Mouse (Mus musculus) MEL (cell line): ENCODE results near the gene Gm12355. TPM values are rescaled to one million over a fixed set of nuclear protein-coding genes. Genes with fewer than 3 reads are reported as not detected.

ENCODE experiments used
- DNase-seq: peaks from one replicate; pipeline ENCODE4 v3.0.0; 2011; ENCODE audit warnings: low read depth, low spot score
- H3K27ac ChIP-seq: 2 replicates; pipeline ENCODE4 v1.5.1; 2012; ENCODE audit warnings: low read depth, mild to moderate bottlenecking, control low read depth, low read length, moderate library complexity; ENCODE audit not compliant: control insufficient read depth
- H3K27me3 ChIP-seq, 2 experiments: fragments of 150-350 bp in 1 of 2; sonication (generic) in 1 of 2; 2 replicates each; pipeline ENCODE4 v1.6.1; 2012; ENCODE audit warnings: low read length in 2 of 2, mild to moderate bottlenecking in 2 of 2, improper control_type of control experiment in 1 of 2, moderate library complexity in 1 of 2; ENCODE audit not compliant: insufficient read depth in 2 of 2, control insufficient read depth in 1 of 2
- H3K36me3 ChIP-seq, 2 experiments: 2 replicates each; pipeline ENCODE4 v1.6.1; 2012 to 2014; ENCODE audit warnings: low read length in 2 of 2, improper control_type of control experiment in 1 of 2, inconsistent platforms in 1 of 2, mild to moderate bottlenecking in 1 of 2; ENCODE audit not compliant: insufficient read depth in 2 of 2, control insufficient read depth in 1 of 2
- H3K4me1 ChIP-seq, 2 experiments: fragments of 150-350 bp in 1 of 2; sonication (generic) in 1 of 2; 2 replicates each; pipeline ENCODE4 v1.6.1; 2012; ENCODE audit warnings: low read length in 2 of 2, improper control_type of control experiment in 1 of 2, mild to moderate bottlenecking in 1 of 2; ENCODE audit not compliant: insufficient read depth in 2 of 2, control insufficient read depth in 1 of 2
- H3K4me3 ChIP-seq, 2 experiments: fragments of 150-350 bp in 1 of 2; sonication (generic) in 1 of 2; 2 replicates each; pipeline ENCODE4 v1.5.1; 2012; ENCODE audit warnings: low read depth in 2 of 2, low read length in 2 of 2, mild to moderate bottlenecking in 2 of 2, moderate library complexity in 2 of 2, control low read depth in 1 of 2, improper control_type of control experiment in 1 of 2; ENCODE audit not compliant: control insufficient read depth in 1 of 2, insufficient read depth in 1 of 2
- H3K79me2 ChIP-seq: 2 replicates; pipeline ENCODE4 v1.6.1; 2012; ENCODE audit warnings: mild to moderate bottlenecking, low read length, moderate library complexity; ENCODE audit not compliant: control insufficient read depth, poor library complexity, insufficient read depth
- H3K9ac ChIP-seq: 2 replicates; pipeline ENCODE4 v1.6.1; 2012; ENCODE audit warnings: low read depth, mild to moderate bottlenecking, control low read depth, low read length, moderate library complexity; ENCODE audit not compliant: control insufficient read depth, poor library complexity, severe bottlenecking
- H3K9me3 ChIP-seq: fragments of 150-350 bp; sonication (generic); replicated peaks from 2 replicates; pipeline ENCODE4 v1.6.1; 2012; ENCODE audit warnings: mild to moderate bottlenecking, low read length, improper control_type of control experiment, moderate library complexity; ENCODE audit not compliant: insufficient read depth
- BHLHE40 ChIP-seq: IDR thresholded peaks from 2 replicates; pipeline ENCODE4 v1.6.1; 2012; ENCODE audit warnings: low read depth, mild to moderate bottlenecking, inconsistent platforms, low read length, improper control_type of control experiment, borderline replicate concordance
- CHD1 ChIP-seq: IDR thresholded peaks from 2 replicates; pipeline ENCODE4 v1.6.1; 2012; ENCODE audit warnings: low read depth, mild to moderate bottlenecking, inconsistent platforms, low read length, improper control_type of control experiment
- E2F4 ChIP-seq: IDR thresholded peaks from 2 replicates; pipeline ENCODE4 v1.6.1; 2011; ENCODE audit warnings: low read depth, low read length, improper control_type of control experiment, borderline replicate concordance
- EP300 ChIP-seq, 2 experiments: IDR thresholded peaks; 2 replicates each; pipeline ENCODE4 v1.6.1; 2011; ENCODE audit warnings: improper control_type of control experiment in 2 of 2, low read length in 2 of 2, low read depth in 1 of 2, mild to moderate bottlenecking in 1 of 2
- GATA1 ChIP-seq: IDR thresholded peaks from 2 replicates; pipeline ENCODE4 v1.6.1; 2011; ENCODE audit warnings: low read depth, low read length, improper control_type of control experiment
- JUND ChIP-seq: IDR thresholded peaks from 2 replicates; pipeline ENCODE4 v1.6.1; 2011; ENCODE audit warnings: low read depth, mild to moderate bottlenecking, improper control_type of control experiment, low read length
- MAX ChIP-seq: IDR thresholded peaks from 2 replicates; pipeline ENCODE4 v1.6.1; 2011; ENCODE audit warnings: low read length, improper control_type of control experiment
- MEF2A ChIP-seq: IDR thresholded peaks from 2 replicates; pipeline ENCODE4 v1.6.1; 2014; ENCODE audit warnings: low read depth, mild to moderate bottlenecking, inconsistent platforms, low read length, improper control_type of control experiment; ENCODE audit not compliant: poor library complexity, insufficient replicate concordance, severe bottlenecking; ENCODE audit errors: extremely low read depth
- MYC ChIP-seq: IDR thresholded peaks from 2 replicates; pipeline ENCODE4 v1.6.1; 2011; ENCODE audit warnings: low read depth, mild to moderate bottlenecking, low read length, improper control_type of control experiment, moderate library complexity
- NRF1 ChIP-seq: IDR thresholded peaks from 2 replicates; pipeline ENCODE4 v1.6.1; 2014; ENCODE audit warnings: low read depth, mild to moderate bottlenecking, inconsistent platforms, low read length, improper control_type of control experiment, moderate library complexity; ENCODE audit not compliant: poor library complexity, insufficient read depth, severe bottlenecking
- POLR2AphosphoS2 ChIP-seq: IDR thresholded peaks from 2 replicates; pipeline ENCODE4 v1.6.1; 2011; ENCODE audit warnings: low read length, improper control_type of control experiment
- POLR2AphosphoS5 ChIP-seq: IDR thresholded peaks from 2 replicates; pipeline ENCODE4 v1.6.1; 2012; ENCODE audit warnings: low read depth, borderline replicate concordance, mild to moderate bottlenecking, inconsistent platforms, low read length, moderate library complexity, mixed read lengths
- RAD21 ChIP-seq: IDR thresholded peaks from 2 replicates; pipeline ENCODE4 v1.6.1; 2011; ENCODE audit warnings: mild to moderate bottlenecking, low read depth, low read length, improper control_type of control experiment
- RCOR1 ChIP-seq: IDR thresholded peaks from 2 replicates; pipeline ENCODE4 v1.6.1; 2012; ENCODE audit warnings: low read depth, mild to moderate bottlenecking, inconsistent platforms, low read length, improper control_type of control experiment
- SIN3A ChIP-seq: IDR thresholded peaks from 2 replicates; pipeline ENCODE4 v1.6.1; 2012; ENCODE audit warnings: low read length, improper control_type of control experiment, inconsistent platforms
- USF1 ChIP-seq: IDR thresholded peaks from 2 replicates; pipeline ENCODE4 v1.6.1; 2014; ENCODE audit warnings: low read depth, mild to moderate bottlenecking, inconsistent platforms, low read length, improper control_type of control experiment, moderate library complexity
- USF2 ChIP-seq, 2 experiments: IDR thresholded peaks; 2 replicates each; pipeline ENCODE4 v1.6.1; 2011 to 2012; ENCODE audit warnings: improper control_type of control experiment in 2 of 2, low read length in 2 of 2, borderline replicate concordance in 1 of 2, inconsistent platforms in 1 of 2, low read depth in 1 of 2, mild to moderate bottlenecking in 1 of 2; ENCODE audit not compliant: insufficient read depth in 1 of 2
- ZKSCAN1 ChIP-seq: IDR thresholded peaks from 2 replicates; pipeline ENCODE4 v1.6.1; 2012; ENCODE audit warnings: low read depth, mild to moderate bottlenecking, inconsistent platforms, low read length, improper control_type of control experiment, moderate library complexity
- ZMIZ1 ChIP-seq: IDR thresholded peaks from 2 replicates; pipeline ENCODE4 v1.6.1; 2012; ENCODE audit warnings: low read depth, mild to moderate bottlenecking, inconsistent platforms, low read length, improper control_type of control experiment, moderate library complexity
- ZNF384 ChIP-seq: IDR thresholded peaks from 2 replicates; pipeline ENCODE4 v1.6.1; 2012; ENCODE audit warnings: low read depth, mild to moderate bottlenecking, inconsistent platforms, low read length, improper control_type of control experiment
- polyA plus RNA-seq, 2 experiments: library from polyadenylated mRNA; stranded (reverse) in 1 of 2; unstranded in 1 of 2; fragments of >175 nt in 1 of 2; fragments of >200 nt in 1 of 2; gene quantifications; 2 replicates each; pipeline versions ENCODE4 v1.2.1 to v1.2.4; 2012; ENCODE audit warnings: low replicate concordance in 2 of 2, low read depth in 1 of 2; ENCODE audit not compliant: insufficient read length in 2 of 2, insufficient read depth in 1 of 2, missing spikeins in 1 of 2
- total RNA-seq: library from RNA; depleted of rRNA; stranded (reverse); fragments of 300-350 nt; gene quantifications from 2 replicates; pipeline ENCODE4 v1.2.3, GENCODE M21; 2012

Gm12355 gene
- total and polyA plus RNA-seq, 3 experiments: 0.58 to 3.4 TPM; not detected in 1

DNA sequence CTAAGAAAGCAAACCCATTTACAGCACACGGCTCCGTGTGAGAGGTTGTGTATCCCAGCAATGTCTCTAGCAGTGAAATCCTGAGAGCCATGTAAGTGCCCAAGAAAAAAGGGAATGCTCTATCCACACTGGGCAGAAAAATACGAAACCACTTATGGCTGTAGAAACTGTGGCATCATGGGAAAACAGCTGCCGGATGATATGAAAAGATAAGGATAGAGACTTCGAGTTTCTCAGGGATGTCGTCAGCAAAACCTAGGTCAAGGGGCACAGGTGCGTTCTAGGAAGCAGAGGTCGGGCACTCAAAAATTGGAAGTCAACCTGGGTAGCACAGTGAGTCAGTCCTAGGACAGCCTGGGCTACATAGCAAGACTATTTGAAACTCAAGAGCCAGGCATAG, 36.2 kb downstream of the Gm12355 start (continued):
- TF ChIP-seq USF1 (no peak), BHLHE40 (0 out of 2 replicates have a peak, but pooled peaks have one; percentile 43), SIN3A (peak; percentile 67; the same call in 1 of the 2 replicates)

DNA sequence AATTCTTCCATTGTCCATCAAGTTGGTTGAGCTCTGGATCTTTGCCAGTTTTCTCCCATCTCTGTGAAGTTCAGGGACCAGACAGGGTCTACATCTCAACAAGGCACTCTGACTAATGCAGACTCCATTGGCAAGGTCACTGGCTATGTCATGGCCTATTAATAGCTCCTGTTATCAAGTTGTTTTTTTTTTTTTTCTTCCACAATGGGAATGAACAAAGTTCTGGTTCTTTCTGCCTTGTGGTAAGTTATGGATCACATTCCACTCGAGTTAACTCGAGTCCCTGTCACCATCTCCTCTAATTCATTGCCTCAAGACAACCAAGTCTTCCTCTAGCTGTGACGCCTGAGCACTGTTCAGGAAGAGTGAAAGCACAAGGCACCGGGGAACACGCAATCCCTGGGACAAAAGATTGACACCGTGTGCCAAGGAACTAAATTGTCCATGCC, 36.6 kb downstream of the Gm12355 start:
- peaks cover 30% of the 10 kb centered on the region for H3K79me2 ChIP-seq
- DNase-seq: peak; percentile 73
- peak overlapping the region; percentile 70 for H3K9ac ChIP-seq
- peaks cover 28 to 42% of the 10 kb centered on the region in 2 experiments for H3K4me1 ChIP-seq
- no peaks in the 10 kb centered on the region for H3K9me3 ChIP-seq
- peaks cover 0 to 36% of the 10 kb centered on the region in 2 experiments; a peak in 2 of 4 replicates for H3K36me3 ChIP-seq
- H3K27ac ChIP-seq: peak overlapping the region; percentile 98
- peak overlapping the region; percentile 63 to 77 for H3K4me3 ChIP-seq
- TF ChIP-seq ZNF384 (peak; percentile 89), RCOR1 (peak; percentile 31; the same call in 1 of the 2 replicates), EP300 (IDR thresholded peaks at IDR 0.05; ENCODE audit: low read depth in 1 of 2, low read length in 2 of 2) (0 out of 4 replicates have a peak, but pooled peaks of 1 of the 2 experiments have one; percentile 12), ZMIZ1 (no peak), MEF2A (peak; percentile 96), POLR2AphosphoS2 (no peak), NRF1 (no peak), GATA1 (no peak), MYC (peak; percentile 18; the same call in 1 of the 2 replicates), USF2 (IDR thresholded peaks at IDR 0.05; ENCODE audit: borderline replicate concordance in 1 of 2, insufficient read depth in 1 of 2, low read depth in 1 of 2, low read length in 2 of 2) (no peak), ZKSCAN1 (0 out of 2 replicates have a peak, but pooled peaks have one; percentile 42), RAD21 (no peak), E2F4 (no peak), SIN3A (no peak), JUND (0 out of 2 replicates have a peak, but pooled peaks have one; percentile 3), MAX (peak; percentile 32; the same call in 1 of the 2 replicates), CHD1 (peak; percentile 56; the same call in 1 of the 2 replicates), POLR2AphosphoS5 (0 out of 2 replicates have a peak, but pooled peaks have one; percentile 33)
- peaks cover 5 to 8% of the 10 kb centered on the region in 2 experiments for H3K27me3 ChIP-seq
